Mouse (Mus musculus): Measurements from ENCODE around the gene Itih1.

DNA sequence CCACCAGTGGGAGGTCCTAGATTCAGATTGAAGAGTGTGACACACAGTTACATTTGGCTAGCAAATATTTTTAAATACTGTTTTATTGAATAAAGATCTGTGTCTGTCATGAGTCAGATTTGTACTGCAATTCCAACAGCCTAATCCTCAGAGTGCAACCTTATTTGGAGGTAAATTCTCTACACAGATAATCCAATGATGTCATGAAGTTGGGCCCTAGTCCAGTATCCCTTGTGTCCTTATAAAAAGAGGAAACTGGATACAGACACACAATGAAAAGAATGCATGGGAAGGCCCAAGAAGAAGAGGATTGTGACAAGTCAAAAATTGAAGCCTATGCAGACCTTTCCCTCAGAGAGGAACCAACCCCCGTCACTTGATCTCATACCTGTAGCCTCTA, 26.6 kb downstream of the Itih1 start:
- TF ChIP-seq GATA1 (IDR thresholded peaks at IDR 0.05; ENCODE audit: borderline replicate concordance, low read length) (no peak), FLI1 (IDR thresholded peaks at IDR 0.05; ENCODE audit: low read length) (no peak)
